Mouse (Mus musculus): ENCODE measurements around the gene Tcf19.

DNA sequence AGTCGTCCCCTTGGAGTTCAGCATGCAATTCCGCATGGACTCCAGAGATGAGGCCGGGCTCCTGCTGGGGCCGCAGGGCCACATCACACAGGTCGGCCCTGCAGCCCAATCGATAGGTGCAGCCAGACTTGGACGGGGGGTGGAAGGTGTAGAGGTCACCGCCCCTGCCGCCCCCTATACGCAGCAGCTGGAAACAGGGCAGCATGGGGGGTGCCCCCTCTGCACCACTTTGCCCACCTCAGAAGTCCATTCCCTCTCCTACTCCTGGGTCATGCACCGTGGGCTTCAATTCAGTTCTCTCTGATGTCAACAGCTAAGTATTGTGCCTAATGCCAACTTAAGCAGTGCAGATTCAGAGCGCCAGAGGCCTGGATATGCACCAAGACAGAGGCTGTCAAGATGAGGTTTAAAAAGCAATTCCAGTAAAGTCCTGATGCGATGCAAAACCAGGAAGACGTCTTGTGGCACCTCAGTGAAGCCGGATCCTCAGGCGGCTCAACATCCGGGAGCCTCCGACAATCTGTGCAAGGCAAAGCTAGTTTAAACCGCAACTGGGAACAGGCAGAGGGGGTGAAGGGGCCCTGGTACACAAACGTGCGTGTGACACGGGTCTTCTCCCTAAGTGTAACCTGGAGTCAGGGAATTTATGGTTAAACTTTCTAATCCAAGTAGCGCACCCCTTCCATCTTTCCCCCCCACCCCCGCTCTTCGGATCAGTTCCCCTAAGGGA, 548 bp downstream of the Tcf19 start:
- no peak for TF ChIP-seq SIN3A (IDR thresholded peaks at IDR 0.05; ENCODE audit: low read length)
- no peak for TF ChIP-seq SMC3 (IDR thresholded peaks at IDR 0.05; ENCODE audit: low read depth, low read length)
- TF ChIP-seq GABPA (IDR thresholded peaks at IDR 0.05; ENCODE audit: insufficient replicate concordance, low read depth, low read length): no peak
- TF ChIP-seq EP300 (IDR thresholded peaks at IDR 0.05; ENCODE audit: low read length): no peak
- TF ChIP-seq USF1 (IDR thresholded peaks at IDR 0.05; ENCODE audit: low read depth, low read length): no peak
- no peak for TF ChIP-seq ETS1 (conservative IDR thresholded peaks at IDR 0.05; ENCODE audit: low read depth, low read length)
- TF ChIP-seq MAFK (IDR thresholded peaks at IDR 0.05; ENCODE audit: insufficient replicate concordance, low read length): no peak
- no peak for TF ChIP-seq CTCF (conservative IDR thresholded peaks at IDR 0.05 in 1 of 2, IDR thresholded peaks at IDR 0.05 in 1 of 2; ENCODE audit: low read depth in 2 of 2, low read length in 2 of 2)
- TF ChIP-seq JUN (IDR thresholded peaks at IDR 0.05; ENCODE audit: insufficient read depth, low read depth, low read length): no peak
- no peak for TF ChIP-seq MYC (IDR thresholded peaks at IDR 0.05; ENCODE audit: low read depth, low read length)

All from CH12.LX (cell line).